Comparison of ENCODE assay signal across 10 mouse cellular contexts in genomic region chr7:68415890-68416289, GRCm38 (mm10).
A peak's percentile ranks its signal among the peaks of the same experiment; 100 is the strongest.
DNase-seq lines count a peak whose midpoint lies in the region.
"Had no signal": no experiment of that assay in that cellular context is flagged by ENCODE, and none has a peak within 500 bp of the region (broad histone marks: within the 10 kb centered on the region; RNA-seq: fewer than 3 reads in every experiment).

No protein-coding gene starts in this region.

- peak; percentile 4 to 6 for DNase-seq in heart, postnatal 14 days
- no peak for DNase-seq in heart, postnatal 25 days (ENCODE audit: low spot score)
- peak; percentile 54 for DNase-seq in left cerebral cortex, postnatal 4 days
- DNase-seq in left cerebral cortex, adult 9 months (ENCODE audit: low spot score in 2 of 2): no peak
- DNase-seq in cerebellum, adult 11 months: peak; percentile 85
- DNase-seq in cerebellum, postnatal 10 days: peak; percentile 84 to 90
- no peak for DNase-seq in embryo, embryonic 10.5 days (ENCODE audit: low spot score)
- DNase-seq: forebrain, postnatal 0 days; gastrocnemius, adult 2 months; right cerebral cortex, postnatal 25 days had no signal

- intact Hi-C loops in heart, postnatal 14 days (cut with DNase I): no loop called here
- intact Hi-C loops in heart, postnatal 25 days (cut with DNase I): no loop called here
- intact Hi-C loops in left cerebral cortex, postnatal 4 days (cut with DNase I): no loop called here

Comparison
In these comparisons a context has a peak if more than half of its experiments do, and no peak if none do; other contexts are left out.
1. DNase-seq: peak in heart, postnatal 14 days (2 of 2), left cerebral cortex, postnatal 4 days (single experiment), cerebellum, adult 11 months (single experiment) and cerebellum, postnatal 10 days (2 of 2); none in heart, postnatal 25 days (single experiment), left cerebral cortex, adult 9 months (0 of 2) and embryo, embryonic 10.5 days (single experiment).